Mouse (Mus musculus): ENCODE measurements around the gene Smoc2. TPM values are rescaled to one million over a fixed set of nuclear protein-coding genes. Genes with fewer than 3 reads are reported as not detected.

Smoc2 gene
- total RNA-seq (2021) = 33.3 and 35.1 TPM in 2 replicates
- long read RNA-seq, experiment 1, transcript Smoc2-201 (13 exons, 2,832 nt) = major isoform, 48 of 53 reads
- long read RNA-seq, experiment 1, partial matches to known transcripts = 0 of 53 reads
- long read RNA-seq, experiment 1, other reads (novel, unspliced or antisense) = 3 of 53 reads
- long read RNA-seq, experiment 2, transcript Smoc2-201 (13 exons, 2,832 nt) = major isoform, 36 of 51 reads
- long read RNA-seq, experiment 2, partial matches to known transcripts = 4 of 51 reads
- long read RNA-seq, experiment 2, other reads (novel, unspliced or antisense) = 8 of 51 reads

DNA sequence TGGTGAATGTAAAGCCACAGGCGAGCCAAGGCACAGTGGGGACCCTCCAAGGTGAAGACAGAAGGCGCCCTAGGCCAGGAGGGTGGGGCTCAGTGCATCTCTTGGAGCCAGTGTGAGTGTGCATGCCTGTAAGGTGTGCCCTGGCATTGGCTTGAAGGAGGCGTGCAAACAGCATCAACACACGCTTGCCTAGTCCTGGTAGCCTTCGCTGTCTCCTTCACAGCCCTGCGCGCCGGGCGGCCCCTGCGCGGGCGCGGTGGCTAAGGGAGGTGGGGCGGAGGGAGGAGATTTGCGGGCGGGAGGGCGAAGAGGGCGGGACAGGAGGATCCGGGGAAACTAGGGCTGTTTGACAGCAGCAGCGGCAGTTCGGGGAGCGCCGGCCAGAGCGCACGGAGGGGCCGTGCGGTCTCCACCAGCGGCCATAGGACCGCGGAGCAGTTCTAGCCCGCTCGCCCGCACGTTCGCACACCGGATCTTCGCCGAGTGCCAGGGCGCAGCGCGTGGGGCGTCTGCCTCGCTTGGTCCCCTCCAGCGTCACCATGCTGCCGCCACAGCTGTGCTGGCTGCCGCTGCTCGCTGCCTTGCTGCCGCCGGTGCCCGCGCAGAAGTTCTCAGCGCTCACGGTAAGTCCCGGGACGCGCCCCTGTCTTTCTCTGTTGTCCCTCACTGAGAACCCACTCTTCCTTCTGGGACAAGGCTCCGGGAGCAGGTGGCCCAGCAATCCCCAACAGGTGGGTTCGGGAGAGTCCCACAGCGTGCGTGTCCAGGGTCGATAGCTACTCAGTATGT, at the start of gene Smoc2:
Gene Smoc2, plus strand, starts transcription at position 330 of the 789 bp plus-strand sequence.
- DNase-seq = peak; percentile 32

DNA sequence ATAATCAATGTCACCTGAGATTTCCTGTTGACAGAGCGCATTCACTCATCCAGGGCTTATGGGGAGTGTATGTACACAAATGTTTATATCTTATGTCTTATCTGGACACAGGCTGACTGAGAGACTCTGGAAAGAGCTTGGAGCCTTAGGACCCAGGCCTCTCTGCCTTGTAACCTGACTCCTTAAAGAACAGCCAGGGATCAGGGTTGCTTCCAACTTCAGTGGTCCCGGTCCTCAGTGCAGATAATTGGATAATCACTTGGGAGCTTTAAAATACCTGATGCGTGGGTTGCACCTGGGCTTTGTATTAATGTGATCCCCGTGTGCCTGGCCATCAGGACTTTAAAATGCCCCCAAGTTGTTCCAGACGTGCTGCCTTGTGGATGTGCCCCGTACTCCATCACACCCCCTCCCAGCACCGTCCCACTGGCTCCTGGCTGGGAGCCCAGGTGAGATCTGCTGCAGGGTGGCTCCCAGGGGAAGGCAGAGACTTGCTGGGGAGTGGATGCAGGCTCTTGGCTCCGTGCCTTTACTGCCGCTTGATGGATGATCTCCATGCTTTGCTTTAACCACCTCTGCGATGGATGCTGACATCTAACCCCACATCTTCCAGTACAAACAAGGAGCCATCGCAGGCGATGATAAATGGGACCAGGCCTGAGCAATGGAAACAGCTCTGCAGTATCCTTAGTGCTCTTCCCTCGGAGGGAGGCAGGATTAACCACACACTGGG, 48.4 kb upstream of the Smoc2 start:
- peak; percentile 38 for DNase-seq

DNA sequence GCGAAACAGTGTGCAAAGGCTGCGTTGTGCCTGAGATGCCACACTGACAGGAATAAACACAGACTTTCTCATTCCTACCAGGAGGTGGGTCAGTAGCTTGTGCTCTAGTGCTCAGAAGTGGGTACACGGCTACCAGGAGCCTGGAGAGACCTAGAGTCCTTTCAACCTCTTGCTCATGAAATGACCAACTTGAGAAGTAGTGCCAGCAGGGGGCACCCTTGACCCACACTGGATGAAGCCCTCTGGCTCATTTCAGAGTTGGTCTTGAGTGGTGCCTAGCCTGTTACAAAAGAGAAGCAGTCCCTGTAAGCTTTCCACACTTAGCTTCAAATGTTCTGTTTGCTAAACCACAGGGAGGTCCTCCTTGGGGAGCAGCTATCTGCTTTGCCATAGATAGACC, 46.7 kb upstream of the Smoc2 start:
- DNase-seq = peak; percentile 87

DNA sequence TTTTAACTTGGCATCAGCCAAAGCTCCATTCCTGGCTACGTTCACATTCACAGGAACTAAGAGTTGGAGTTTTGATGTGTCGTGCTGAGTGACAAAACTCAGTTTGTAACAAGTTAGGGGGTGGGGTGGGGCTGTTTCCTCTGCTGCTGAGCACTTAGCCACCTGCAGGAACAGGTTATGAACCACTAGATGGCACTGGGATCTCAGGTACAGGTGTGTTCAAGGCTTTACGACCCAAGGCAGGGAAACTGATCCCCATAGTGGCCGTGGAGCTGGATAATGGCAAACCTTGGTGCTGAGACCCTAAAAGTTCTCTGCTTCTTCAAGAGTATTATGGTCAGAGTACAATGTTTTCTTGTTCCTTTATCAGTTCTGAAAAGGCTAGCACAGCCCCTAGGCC, 45.6 kb upstream of the Smoc2 start:
- no peak for DNase-seq

DNA sequence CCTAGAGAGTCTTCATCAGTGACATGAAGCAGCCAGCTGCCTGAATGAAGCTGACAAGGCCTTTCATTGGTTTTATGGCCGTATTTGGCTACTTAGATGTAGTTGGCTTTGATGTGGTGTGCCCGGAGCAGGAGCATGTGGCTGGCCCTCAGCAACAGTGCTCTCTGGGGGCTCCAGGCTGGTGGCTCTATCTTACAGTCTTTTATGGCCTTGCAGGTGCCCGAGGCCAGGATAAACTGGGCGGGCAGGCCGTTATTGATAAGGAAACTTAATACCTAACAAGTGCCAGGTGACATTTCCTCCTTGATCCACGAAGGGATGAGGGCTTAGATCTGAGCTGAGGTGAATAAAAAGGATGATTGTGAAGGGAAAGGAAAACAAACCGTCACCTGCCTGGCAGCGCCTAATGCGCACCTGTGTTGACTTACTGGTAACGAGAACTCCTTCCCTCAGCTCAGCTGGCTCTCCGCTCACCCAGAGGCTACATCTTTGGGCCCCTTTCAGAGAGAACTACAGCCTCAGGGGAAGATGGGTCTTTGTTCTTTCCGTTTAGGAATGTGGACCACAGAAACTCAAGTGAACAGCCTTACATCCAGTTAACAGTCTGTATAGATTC, 44.4 kb upstream of the Smoc2 start:
- DNase-seq = no peak

DNA sequence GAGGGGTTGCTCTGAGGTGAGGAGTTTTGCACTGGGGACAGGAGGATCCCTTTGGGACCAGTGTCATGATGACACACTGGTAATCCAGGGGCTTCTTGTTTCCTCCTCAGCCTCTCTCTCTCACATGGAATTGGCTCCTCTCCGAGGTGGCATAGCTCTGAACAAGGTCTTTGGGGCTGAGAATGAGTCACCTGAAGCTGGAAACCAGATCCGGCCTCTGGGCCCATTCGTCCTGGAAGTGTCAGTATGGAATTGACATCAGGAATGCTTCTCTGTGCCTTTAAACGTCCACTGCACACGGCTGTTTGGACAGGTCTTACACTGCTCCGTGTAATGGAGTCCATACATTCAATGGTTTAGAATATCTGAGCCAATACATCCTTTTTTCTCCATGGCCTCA, 42.2 kb upstream of the Smoc2 start:
- peak; percentile 42 for DNase-seq

DNA sequence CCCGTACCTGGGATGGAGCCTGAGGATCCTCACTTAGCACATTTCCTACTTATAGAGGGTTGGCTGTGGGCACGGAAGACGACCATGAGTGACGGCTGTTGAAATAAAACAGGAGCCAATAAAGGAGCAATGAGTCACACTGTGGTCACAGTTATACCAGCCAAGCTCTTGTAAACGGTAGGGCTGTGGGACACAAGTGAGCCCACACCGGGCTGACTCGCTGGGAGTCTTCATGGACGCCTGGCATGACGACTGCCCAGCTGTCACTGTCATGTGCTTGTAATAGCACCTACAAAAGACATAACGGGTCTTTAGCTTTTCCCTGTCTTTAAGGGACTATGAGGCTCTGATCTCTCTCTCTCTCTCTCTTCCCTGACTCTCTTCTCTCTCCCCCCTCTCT, 39.3 kb upstream of the Smoc2 start:
- DNase-seq = peak; percentile 11

DNA sequence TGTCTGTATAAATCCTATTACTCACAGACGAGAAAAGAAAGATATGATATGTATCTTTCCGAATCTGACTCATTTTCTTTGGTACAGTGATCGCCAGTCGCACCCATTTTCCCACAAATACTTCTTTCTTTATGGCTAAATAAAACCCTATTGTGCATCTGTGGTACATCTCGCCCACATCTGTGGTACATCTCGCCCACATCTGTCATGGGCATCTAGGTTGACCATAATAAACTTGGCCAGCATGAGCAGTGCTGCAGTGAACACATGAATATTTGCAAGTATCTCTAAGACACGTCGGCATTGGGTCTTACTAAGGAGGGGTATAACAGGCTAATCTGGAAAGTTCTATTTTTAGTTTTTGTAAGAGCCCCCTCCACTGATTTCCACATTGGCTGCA, 36.7 kb upstream of the Smoc2 start:
- DNase-seq = no peak

DNA sequence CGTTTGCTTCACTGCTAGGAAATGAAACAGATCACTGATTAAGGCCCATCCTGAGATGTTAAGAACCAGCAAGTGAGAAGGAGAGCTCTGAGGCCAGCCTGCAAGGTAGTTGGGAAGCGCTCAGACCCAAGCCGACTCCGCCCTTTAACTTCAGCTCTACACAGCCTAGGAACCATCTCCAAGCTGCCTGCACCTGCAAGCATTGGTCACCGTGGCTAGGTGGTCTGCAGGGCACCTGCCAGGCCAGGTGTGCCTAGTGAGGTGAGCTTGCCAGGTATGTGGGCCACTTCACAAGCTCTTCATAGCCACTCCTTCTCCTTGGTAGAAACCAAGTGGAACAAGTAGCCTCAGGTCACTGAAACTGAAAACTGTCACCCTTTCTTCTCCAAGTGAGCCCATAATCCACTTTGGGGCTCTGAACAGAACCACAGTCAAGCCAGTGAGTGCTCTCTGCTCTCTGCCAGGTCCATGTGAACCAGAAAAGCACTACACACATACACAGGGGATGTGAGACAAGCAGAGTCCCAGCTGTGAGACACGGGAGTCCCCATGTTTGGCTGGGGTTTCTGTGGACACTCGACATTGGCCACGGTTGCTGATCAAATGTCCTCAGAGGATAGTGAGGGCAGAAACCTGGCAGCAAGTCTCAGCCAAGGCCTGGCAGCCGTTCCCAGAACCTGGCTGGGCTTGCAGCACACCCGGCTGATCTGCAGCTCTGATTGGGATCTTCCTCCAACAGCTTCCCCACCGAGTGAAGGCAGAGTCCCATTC, 34.9 kb upstream of the Smoc2 start:
- peak; percentile 70 for DNase-seq

DNA sequence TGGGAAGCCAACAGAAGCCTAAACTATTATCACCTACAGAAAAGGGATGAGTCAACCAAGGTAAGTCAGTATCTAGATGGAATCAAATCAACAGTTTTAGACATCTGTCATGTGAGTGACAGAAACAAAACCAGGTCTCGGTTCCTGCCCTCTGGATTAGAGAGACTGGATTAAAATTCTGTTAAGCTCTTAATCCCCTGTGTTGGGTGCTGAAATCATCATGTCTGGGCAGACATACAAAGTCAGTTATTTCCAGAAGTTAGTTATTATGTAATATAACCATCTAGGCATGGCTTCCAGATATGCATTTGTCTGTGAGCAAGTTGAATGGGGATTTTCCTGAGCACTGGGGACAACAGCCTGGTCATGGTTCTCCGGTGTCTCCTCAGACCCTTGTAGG, 33.0 kb upstream of the Smoc2 start:
- DNase-seq = no peak

DNA sequence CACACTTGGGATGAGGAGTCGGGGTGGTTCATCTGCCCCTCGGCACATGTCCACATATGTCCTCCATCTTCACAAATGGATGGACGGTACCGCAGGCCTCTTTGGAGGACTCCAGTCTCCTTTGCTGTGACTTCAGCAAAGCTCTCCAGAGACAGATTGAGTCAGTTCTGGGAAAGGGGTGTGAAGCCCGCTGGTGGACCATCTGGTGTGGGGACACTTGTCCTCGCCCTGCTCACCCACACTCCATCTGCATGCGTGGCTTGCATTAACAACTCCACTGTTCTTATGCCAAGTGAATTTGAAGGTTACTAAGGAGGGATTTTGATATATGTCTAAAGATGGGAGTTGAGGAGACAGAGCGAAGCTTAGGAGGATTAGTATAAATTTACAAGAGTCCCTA, 31.4 kb upstream of the Smoc2 start:
- DNase-seq = no peak

DNA sequence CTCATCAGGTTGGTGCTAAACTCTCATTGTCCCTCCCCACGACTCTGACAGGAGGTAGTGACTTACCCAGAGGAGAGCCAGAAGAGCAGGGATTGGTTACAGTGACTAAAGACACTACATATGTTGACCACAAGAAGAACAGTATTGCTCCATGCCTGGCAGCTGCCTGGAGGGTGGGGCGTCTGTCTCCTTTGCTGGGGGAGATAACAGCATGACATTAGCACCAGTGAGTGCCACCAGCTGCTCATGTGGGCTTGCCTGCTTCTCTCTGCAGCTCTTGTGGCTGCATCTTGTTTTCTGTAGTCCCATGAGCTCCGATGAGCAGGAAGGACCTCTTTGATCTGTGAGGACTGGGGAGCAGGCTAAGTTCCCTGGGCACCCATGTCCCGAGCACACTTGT, 29.7 kb upstream of the Smoc2 start:
- no peak for DNase-seq

DNA sequence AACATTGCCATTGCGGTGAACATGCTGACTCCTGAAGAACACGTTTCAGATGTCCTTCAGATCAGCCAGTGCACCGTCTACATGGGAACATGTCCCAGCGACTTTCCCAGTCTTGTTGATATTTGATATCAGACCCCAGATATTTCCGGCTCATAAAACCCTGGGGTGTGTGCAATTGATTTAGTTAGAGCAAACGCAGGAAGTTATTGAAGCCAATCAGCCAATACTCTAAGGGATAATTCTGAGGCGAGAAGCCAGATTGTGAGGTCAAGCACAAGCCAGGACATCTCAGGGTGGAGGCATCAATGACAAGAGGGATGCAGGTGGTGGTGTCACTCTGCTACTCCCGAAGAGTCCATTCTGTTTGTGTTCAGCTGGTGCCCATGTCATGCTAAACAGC, 28.9 kb upstream of the Smoc2 start:
- DNase-seq = no peak

DNA sequence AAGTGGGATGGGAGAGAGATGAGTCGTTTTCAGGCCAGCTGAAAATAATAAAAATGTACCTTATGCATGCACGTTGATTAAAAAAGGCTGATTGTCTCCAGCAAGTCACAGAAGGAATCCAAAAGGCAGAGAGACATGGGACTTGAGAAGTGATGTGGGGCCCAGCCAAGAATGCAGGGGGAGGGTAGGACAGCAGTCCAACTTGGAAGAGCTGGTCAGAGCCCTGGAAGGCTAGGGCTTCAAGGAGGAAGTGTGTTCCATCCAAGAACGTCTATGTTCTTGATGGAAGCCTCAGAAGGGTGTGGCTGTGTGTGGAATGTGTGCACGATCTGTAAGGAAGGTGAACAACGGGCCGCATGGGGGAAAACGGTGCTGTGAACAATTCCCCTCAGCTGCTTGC, 26.9 kb upstream of the Smoc2 start:
- no peak for DNase-seq

DNA sequence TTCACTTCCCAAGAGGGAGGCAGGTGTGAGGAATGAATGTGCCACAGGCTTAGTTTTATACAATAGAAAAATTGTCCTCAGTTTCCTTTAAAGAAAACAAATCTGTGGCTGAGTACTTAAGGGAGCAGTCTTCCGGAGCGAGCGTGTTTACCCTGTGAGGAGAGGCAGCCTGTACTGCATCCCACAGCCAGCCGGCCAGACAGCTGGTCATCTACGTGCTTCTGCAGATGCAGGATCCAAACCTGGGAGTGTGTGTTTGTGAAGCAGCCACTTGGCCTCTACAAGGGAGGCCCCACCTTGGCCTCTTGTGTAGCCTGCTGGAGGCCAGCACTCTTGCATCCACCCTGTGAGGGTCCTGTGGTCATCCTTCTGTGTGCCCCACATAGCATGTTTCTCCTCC, 24.7 kb upstream of the Smoc2 start:
- no peak for DNase-seq

DNA sequence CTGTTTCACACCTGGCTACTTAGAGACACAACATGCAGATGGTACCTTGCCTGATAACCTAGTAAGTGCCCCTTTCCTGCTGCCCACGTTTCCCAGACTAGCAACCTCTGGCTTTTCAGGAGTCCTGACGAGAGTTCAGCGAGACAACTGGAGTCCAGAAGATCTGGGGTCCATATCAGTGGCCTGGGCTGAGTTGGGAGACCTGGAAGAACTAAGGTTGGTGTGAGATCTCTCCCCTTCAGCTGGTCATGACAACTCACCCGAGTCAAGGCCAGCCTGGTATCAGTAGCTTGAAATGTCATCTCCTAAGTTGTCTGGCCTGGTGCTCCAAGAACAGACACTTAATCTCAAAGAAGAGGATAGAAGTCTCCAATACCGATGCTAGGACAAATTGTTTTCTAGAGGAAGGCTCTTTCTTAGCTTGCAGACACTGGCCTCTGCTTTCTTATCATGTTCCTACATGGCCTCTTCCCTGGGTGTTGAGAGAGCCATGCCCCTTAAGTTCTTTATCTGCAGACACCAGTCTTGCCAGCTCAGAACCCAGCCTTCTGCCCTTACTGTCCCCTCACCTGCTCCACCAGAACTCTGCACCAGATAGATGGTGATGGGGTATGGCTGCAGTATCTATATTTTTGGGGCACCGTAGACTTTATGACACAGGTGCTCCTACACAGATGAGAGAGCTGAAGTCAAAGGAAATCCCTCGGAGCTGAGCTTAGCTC, 21.3 kb upstream of the Smoc2 start:
- DNase-seq = no peak

DNA sequence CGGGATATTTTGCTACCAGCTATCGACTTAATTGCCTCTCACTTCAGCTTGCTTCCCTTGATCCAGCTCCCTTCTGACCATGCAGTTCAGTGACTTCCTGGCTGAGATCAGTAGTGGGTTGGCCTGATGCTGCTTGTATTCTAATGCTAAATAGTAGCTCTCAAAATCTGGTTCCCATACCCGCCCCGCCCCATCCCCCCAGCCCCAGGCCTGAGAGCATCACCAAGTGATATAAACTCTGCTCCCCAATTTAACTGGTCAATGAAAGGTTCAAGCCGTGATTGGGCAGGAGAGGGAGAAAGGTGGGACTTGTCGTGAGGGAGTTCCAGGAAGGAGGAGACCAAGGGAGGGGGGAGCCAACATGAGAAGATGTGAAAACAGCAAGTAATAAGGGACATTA, 20.4 kb upstream of the Smoc2 start:
- DNase-seq = no peak

DNA sequence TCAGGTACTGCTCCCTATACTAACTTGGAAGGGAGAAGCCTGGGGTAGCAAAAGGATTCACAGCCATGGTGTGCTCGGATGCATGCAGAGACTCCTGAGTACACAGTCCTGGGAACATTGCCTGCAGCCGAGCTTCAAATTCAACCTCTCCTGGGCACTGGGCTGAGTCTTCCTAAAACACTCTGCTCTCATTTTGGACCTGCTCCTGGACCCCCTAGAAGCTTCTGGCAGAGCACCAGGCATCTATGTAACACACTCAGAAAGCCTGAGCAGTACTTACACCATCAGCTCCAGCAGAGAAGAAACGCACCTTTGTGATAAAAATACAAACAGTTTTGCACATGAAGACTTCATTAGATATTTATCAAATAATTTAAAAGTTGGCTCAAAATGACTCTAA, 18.3 kb upstream of the Smoc2 start:
- DNase-seq = no peak

DNA sequence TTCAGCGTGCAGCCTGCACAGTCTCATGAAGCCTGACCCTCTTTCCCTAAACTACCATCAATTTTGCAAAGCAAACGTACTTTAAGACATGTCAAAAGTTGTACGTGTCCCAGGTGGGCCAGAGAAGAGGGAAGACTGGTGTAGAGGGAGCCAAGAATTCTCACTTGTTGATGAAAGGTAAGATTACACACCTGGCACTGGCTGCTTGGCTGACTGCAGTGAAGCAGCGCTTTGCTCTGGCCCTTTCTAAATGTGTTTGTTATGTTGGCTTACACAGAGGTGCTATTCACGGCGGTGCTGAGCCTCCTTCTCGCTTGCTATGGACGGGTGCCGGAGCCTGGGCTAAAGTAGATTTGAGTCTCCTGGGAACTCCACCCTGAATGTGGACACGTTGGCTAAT, 17.1 kb upstream of the Smoc2 start:
- DNase-seq = no peak

DNA sequence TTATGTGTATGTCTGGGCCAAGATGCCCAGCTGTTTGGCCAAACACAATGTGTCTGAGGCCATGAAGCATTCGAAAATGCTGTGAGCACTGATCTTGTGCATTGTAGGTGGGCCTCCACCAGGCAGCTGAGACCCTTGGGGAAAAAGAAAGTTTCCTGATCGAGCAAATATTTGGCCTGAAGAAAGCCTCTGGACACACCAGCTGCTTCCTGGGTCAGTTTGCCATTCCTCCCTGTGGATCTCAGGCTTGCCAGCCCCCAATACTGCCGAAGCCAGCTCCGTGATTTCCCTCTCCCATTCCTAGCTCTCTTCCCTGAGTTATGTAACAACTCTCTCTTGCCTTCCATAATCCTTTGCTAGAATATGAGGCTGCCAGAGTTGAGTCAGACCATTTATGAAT, 11.3 kb upstream of the Smoc2 start:
- no peak for DNase-seq

DNA sequence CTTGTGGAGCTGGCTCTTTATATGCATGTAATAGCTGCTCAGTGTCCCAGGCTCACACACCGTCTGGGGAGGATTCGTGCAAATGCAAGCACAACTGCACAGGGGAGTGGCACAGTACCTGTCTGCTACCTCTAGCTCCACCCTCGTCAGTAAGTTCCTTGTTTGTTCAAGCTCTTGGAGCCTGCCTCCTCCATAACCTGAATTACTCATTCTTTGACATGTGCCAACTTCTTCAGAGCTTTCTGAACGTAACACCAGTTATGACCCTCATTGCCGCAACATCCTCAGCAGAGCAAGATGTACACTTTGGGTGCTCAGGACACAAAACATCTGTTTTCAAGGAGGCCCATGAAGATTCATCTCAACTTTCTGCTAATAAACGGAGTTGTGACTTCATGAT, 5.9 kb upstream of the Smoc2 start:
- DNase-seq = no peak

All from adrenal gland, postnatal 14 days (tissue).